Mouse (Mus musculus) spleen, postnatal 10 days (tissue): ENCODE data around the gene Gria1.

Experiments used
- DNase-seq, 2 experiments: peaks; one replicate each; pipeline ENCODE4 v3.0.0; 2021 to 2022; ENCODE audit warnings: low spot score in 2 of 2

Gria1 gene

DNA sequence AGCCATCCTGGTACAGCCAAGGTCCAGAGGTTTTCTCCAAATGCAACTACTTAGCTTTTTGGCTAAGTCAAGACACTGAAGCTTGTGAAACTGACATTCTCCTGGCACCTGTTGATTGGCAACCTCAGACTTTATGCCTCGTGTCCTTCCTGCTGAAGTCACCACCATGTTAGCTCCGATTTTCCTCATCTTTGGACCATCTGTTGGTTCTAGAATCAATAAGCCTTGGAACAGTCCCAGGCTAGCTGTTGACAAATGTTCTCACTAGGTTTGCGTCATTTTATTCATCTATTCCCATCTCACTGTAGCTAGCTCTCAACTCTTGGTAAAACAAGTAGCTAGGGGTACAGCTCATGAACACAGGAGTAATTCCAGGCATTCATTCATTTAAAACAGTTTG lies 51.3 kb downstream of the Gria1 start:
- no peak for DNase-seq

DNA sequence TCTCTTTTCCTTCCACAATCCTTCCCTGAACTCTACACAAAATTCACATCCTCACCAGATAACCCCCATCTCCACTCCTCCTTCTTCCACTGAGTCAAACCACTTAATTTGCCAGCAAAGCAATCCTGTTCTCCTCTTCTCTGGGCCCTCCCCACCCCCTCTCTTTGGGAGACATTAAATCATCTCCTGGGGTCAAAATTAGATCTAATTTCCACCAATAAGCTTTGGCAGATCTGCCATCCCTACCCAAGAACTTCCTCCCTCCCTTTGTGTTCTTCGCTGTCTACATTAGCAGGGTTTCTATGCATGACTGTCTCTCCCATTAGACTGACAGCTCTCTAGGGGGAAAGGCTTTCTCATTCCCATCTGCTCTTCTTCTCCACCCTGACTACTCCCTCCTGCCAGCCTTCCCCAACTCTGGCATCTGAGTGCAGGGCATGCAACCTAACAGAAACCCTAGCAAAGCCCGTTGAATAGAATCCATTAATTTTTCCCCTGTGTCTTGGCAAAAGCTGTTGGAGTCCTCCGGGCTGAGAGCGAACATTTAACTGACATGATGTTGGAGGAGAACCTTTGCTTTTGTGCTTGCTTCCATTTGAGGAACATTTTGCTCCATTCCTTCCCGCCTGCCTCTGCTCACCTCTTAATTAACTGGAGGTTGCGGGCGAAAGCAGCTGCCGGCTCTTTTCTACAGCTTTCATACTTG lies 59.2 kb downstream of the Gria1 start:
- DNase-seq = no peak

DNA sequence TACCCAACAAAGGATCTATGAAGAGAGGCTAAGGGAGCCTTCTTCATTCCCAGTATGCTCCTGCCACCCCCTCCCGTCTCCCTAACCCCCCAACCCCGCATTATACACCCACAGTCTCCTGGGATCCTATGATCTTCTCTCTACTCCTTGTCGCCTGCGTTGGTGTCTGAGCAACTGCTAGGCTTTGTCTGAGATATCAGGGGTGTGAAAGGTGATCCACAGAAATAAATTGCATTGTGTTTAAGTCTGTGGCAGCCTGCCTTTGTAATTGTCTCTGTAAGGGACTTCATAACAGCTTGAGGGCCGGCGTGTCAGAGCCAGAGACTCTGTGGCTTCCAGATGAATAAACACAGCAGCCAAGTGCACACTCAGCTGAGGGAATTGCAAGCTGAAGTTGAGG lies 61.0 kb downstream of the Gria1 start:
- DNase-seq = no peak

- no peak for DNase-seq
Observed at GRCm38 (mm10) chr11:57079423-57079822, 68.2 kb downstream of the Gria1 start.

DNA sequence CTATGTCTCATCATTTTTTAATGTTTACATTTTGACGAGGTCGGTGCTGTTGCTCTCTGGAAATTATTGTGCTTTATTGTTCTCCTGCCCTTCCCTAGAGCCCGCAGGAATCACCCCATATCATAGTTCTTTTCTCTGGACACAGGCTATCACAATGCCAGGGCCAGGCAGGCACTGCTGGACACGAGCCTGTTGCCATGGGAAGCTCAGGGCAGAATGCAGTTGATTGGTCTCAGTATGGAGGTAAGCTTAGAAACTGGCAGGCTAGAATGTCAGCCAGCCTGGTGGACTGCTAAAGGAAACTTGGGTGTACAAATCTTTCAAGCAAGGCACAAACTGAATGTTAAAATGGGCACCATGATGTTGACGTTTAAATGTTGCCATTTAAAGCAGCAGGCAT lies 78.3 kb downstream of the Gria1 start:
- no peak for DNase-seq

DNA sequence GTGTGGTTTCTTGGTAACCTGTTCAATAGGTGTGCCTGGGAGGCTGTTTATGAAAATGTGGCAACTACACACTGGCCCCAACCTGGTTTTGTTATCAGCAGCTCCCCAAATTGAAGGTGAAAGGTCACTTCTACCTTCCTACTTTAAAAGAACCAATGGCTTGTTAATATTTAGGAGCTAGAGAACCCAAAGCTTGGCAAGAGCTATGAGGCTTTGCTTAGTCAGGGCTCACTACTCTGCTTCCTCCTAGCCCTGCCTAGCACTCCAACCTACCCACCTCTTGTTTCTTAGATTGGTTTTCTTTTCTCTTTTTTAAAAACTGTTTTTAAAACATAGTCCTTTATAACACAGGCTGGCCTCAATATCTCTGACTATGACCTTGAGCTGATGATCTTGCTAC lies 79.5 kb downstream of the Gria1 start:
- no peak for DNase-seq

DNA sequence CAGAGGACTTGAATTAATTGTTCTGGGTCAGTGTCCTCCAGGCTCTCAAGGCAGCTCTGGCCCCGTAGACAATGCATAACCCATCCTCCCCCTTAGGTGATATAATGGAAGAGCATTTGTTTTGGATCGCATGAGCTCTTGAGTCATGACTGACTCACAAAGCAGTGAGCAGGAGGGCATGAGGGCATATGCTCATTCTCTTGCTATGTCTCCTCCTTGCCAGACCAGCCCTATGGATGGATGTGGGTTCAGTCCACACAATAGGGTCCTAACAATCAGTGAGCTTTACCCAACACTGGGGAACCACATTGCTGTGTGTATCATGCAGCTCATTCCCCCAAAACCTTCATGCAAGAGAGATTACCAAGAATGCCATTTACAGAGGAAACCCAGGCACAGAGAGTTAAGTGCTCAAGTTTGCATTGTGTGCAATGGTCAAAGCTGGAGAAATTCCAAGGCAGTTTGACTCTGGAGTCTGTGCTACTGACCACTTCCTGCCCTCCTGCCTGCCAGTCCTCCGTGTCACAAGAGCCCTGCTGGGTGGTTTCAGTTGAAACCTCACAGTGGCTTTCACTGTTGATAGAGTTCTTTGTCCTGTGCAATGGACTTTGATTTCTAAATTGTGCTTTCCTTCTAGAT lies 80.2 kb downstream of the Gria1 start:
- DNase-seq = no peak

DNA sequence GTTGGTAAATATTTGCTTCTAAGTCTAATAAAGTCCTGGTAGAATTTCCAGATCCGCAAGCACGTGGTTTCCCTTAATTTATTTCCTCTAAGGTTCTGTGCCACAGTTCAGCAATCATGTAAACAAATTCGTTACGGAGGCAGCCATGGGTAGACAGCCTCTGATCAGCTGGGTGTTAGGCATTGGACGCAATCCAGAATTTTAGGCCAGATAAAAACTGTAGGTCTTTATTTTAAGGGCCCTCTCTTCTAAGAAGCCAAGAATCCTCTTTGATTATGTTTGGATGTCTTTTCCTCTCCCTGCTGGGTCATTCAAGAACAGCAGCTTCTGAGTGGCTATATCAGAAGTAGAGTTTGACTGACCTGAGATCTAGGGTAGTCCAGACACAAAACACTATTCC lies 89.3 kb downstream of the Gria1 start:
- DNase-seq = no peak

DNA sequence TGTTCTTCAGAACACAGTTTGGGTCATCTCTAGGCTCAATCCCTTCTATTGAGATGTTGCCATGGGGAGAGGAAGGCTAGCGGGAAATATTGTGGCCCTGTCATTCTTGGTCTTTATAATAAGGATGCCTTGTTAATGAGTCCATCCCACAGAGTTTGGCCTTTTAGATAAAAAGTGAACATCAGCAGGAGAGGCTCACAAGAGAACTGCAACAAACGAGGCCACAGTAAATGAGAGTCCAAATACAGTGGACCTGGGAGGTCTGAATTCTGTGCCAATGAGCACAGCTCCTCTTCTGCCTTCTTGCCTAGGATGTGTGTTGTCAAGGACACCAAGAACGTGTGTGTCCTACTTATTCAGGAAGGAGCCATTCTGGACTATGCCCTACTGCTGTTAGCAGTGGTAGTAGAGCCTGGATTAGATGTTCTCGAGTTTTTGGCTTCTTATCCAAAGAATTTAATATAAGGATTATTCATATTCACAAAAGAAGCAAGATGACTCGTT lies 92.6 kb downstream of the Gria1 start:
- DNase-seq = no peak

GRCm38 (mm10) chr11:57105683-57106082 lies 94.5 kb downstream of the Gria1 start:
- DNase-seq = no peak

DNA sequence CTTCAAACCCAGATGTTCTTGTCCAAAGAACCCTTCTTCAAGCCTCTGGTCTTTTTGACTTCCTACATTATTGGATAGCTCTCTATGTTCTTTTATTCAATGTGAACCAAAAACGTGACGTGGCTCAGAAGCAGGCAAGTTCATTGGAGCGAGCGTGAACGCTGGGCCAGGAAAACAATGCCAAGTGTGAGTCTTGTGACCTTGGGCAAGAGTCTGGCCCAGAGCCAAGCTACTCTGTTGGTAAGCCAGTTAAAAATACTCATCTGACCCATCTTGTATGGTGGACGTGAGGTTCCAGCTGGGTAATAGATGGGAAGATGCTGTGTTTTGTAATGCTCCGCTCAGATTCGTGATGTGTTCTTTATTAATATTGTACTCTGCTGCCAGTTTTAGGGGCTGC lies 101.2 kb downstream of the Gria1 start:
- DNase-seq = no peak

DNA sequence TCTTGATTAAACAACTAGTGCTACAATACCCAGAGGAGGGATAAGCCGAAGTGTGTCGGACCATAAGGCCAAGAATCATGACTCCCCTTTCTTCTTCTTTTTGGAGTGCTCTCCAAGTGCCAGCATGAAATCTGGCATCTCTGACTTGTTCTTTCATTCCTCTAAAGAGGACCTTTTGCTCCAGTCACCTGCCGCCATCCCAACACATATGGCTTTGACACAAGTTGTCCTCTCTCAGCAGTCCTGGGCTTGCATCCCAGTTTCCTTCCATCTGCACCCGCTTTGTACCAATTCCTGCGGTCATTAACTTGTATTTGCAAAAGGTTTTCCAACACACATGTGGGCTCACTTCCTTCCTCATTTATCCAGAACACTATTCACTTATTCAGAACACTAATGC lies 103.2 kb downstream of the Gria1 start:
- DNase-seq = no peak

DNA sequence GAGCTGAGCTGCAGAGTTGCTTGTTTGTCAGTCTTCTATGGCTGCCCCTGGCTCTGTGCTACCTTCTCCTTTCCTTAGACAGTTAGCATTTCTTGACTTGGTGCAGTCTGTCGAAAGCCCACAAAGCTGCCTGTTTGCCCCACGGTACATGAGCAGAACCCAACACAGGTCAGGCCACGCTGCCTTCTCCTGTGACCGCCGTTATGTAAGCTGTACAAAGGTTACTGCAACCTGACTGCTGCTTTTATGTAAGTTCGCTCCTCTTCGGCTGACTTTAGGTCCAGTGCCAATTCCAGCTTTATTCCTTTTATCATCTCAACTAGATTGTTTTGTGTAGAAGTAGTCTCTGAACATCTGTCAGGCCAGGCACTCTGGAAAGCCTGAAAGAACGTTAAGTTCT lies 115.9 kb downstream of the Gria1 start:
- DNase-seq = no peak

DNA sequence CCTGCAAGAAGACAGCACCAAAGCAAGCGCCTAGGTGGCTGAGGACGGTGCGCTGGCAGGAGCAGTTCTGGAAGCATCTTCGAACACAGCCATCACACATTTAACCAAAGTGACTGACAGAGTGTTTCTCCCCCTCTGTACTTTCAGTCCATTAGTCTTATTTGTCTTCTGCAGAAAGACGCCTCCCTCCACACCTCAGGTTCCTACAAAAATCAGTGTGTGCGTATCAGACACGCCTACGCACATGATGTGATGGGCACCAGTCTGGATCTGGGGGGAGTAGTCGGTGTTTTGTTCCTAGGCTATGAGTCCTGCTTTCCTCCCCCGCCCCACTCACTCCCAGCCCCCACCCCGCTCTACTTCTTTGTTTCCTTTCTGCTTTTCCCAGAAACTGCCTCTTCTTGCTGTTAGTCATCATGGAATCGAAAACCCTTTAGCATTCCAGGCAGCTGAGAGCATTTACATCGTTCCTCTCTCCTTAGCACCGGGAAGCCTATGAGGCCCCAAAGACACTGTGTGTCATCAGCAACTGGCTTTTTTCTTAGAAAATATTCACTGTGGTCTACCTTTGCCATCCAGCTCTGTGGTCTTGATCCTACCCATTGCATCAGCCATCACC lies 129.1 kb downstream of the Gria1 start:
- no peak for DNase-seq

- DNase-seq = no peak
Observed at GRCm38 (mm10) chr11:57143681-57144080, 132.5 kb downstream of the Gria1 start.

DNA sequence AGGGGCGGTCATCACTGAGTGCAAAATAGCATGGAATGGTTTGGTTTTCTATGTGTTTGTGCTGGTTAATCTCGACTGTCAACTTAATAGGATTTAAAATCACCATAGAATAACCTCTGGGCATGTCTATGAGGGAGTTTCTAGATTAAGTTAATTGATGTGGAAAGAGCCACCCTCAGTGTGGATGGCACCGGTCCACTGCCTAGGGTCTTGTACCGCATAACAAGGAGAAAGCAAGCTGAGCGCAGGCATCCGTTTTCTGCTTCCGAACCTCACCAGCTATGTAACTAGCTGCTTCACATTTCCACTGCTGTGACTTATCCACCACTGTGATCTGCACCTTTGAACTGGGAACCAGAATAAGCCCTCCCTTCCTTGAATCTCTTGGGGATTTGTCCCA lies 134.0 kb downstream of the Gria1 start:
- DNase-seq = no peak

DNA sequence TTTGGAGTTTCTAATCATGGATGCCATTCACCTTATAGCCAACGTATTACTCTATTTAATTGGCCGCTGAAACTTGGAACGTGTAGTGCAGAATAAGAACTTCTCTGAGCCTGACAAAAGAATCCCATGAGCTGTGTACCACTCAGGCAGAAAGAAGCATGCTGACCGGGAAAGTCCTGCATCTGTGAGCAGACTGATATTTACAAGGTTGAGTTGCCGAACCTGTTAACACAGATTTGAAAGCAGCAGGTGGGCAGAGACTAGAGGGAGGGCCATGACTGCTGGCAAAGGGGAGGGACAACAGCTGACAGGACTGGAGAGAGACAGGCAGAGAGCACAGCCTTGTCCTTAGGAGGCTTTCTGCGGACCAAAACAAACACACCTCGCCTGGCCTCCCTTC lies 134.5 kb downstream of the Gria1 start:
- no peak for DNase-seq

- no peak for DNase-seq
Observed at GRCm38 (mm10) chr11:57151674-57152073, 140.5 kb downstream of the Gria1 start.

GRCm38 (mm10) chr11:57154998-57155397 lies 143.8 kb downstream of the Gria1 start:
- no peak for DNase-seq

DNA sequence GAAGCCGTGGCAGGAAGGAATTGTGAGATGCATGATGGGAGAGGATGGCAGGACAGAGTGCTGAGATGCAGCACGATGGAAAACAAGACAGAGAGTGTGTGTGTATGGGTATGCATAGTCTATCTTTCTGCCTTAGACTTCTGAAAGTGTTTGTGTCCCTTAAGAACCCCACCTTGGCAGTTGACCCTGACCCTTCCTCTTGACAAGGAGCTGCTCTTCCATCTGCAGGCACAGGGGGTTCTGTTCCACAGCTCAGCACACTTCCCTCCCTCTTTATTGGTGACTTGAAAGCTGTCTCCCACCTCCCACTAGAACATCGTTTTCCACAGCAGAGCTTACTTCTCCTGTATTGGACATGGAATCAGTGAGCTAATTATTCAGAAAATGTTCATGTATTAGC lies 148.2 kb downstream of the Gria1 start:
- no peak for DNase-seq

- DNase-seq = no peak
Observed at GRCm38 (mm10) chr11:57160076-57160475, 148.9 kb downstream of the Gria1 start.

DNA sequence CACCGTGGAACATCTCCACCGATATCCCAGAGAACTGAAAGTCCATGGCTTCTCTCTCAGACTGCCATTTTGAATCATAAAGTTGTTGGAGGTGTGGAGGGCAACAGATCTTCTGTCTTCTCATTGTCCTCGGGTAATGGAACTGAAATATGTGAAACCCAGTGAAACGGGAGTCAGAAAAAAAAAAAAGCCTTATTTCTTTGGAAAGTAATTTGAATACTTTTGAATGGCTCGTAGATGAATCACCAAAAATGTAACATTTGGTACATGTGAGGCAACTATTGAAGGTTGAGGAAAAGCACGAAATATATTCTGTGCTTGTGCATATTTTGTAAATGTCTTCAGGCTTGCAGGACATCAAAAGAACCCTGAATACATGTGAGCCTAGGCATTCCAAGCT lies 151.7 kb downstream of the Gria1 start:
- no peak for DNase-seq

DNA sequence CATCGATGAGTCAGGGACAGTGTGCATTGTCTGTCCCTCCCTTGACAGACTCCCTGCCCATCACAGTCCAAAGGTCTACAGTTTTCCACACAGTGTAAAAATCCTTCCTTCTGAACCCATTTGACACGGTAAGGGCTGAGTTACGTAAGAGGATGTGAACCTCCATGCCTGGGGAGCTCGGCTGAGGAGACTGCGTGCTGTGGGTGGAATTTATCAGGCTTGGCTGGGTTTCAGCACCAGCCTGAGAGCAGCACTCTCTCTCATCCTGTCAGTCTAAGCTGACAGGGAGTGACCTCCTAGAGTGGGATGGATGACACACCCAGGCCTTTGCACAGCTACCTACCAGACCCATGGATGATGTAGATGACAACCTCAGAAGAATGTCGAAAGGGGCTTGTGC lies 158.9 kb downstream of the Gria1 start:
- no peak for DNase-seq
